Mouse (Mus musculus) lung, postnatal 14 days (tissue): Measurements from ENCODE around the gene Shd.

Experiments used
- DNase-seq: peaks from one replicate; pipeline ENCODE4 v3.0.0; 2021

Gene Shd

GRCm38 (mm10) chr17:55959946-55960740 is 10.1 kb upstream of the Shd start:
- no peak for DNase-seq

GRCm38 (mm10) chr17:55960791-55961190 is 9.5 kb upstream of the Shd start:
- no peak for DNase-seq

- no peak for DNase-seq
Measured at GRCm38 (mm10) chr17:55961631-55962030, 8.6 kb upstream of the Shd start.

GRCm38 (mm10) chr17:55963171-55963570 is 7.1 kb upstream of the Shd start:
- no peak for DNase-seq

- DNase-seq, result no peak
Measured at GRCm38 (mm10) chr17:55964496-55964895, 5.8 kb upstream of the Shd start.

GRCm38 (mm10) chr17:55964996-55965395 is 5.3 kb upstream of the Shd start:
- DNase-seq, result no peak

GRCm38 (mm10) chr17:55967186-55967585 is 3.1 kb upstream of the Shd start:
- no peak for DNase-seq

- no peak for DNase-seq
Measured at GRCm38 (mm10) chr17:55968210-55968609, 2.1 kb upstream of the Shd start.

- DNase-seq, result no peak
Measured at GRCm38 (mm10) chr17:55969560-55969959, 707 bp upstream of the Shd start.

GRCm38 (mm10) chr17:55971453-55971852 is 1.2 kb downstream of the Shd start:
- no peak for DNase-seq

GRCm38 (mm10) chr17:55976255-55976862 is 6.1 kb downstream of the Shd start:
- peak; percentile 83 for DNase-seq

GRCm38 (mm10) chr17:55977301-55977700 is 7.0 kb downstream of the Shd start:
- DNase-seq, result no peak

- peak; percentile 44 for DNase-seq
Measured at GRCm38 (mm10) chr17:55986030-55986961, 16.0 kb downstream of the Shd start, which contains the start of gene Fsd1. Fsd1 (plus strand) TSS chr17:55986509.

- DNase-seq, result no peak
Measured at GRCm38 (mm10) chr17:55990278-55990898, 20.1 kb downstream of the Shd start.

- no peak for DNase-seq
Measured at GRCm38 (mm10) chr17:55996007-55996406, 25.7 kb downstream of the Shd start.

GRCm38 (mm10) chr17:55999794-56000499 is 29.7 kb downstream of the Shd start:
- DNase-seq, result no peak

GRCm38 (mm10) chr17:56003000-56003399 is 32.7 kb downstream of the Shd start:
- no peak for DNase-seq

GRCm38 (mm10) chr17:56005415-56006061 is 35.3 kb downstream of the Shd start, which contains the start of the genes Stap2 and Mpnd:
Stap2 (minus strand) TSS chr17:56005584.
Mpnd (plus strand) TSS chr17:56005711.
- DNase-seq, result peak; percentile 68

GRCm38 (mm10) chr17:56006956-56007355 is 36.7 kb downstream of the Shd start:
- no peak for DNase-seq

GRCm38 (mm10) chr17:56007444-56008355 is 37.4 kb downstream of the Shd start:
- DNase-seq, result no peak
